Mouse (Mus musculus) bone marrow macrophage, adult 2 months (primary cell): ENCODE measurements around the gene Fam69b.

Source experiments
- CTCF ChIP-seq: IDR thresholded peaks from 2 replicates; pipeline ENCODE4 v1.5.1; 2012; ENCODE audit warnings: low read depth, mild to moderate bottlenecking, low read length, moderate library complexity
- POLR2A ChIP-seq: IDR thresholded peaks from 2 replicates; pipeline ENCODE4 v1.6.1; 2012; ENCODE audit warnings: mild to moderate bottlenecking, low read depth, low read length, borderline replicate concordance

DNA sequence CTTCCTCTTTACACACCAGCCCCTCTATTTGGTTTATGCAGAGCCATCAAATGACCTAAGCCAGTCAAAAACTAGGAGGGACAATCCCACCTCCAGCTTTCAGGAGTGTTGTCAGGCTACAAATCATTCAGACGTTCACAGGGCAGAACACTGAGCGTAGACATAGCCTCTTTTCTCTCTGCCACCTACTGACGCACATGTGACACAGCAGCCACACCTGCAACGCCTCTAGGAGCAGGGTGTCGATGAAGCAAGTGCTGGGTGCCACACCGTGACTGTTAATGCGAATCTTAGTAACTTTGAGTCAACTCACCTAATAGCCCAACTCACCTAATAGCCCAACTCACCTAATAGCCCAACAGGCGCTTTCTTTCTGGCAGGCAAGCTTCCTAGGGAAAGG lies 10.8 kb downstream of the Fam69b start:
- TF ChIP-seq POLR2A = no peak
- TF ChIP-seq CTCF = no peak
